Mouse (Mus musculus): ENCODE data around the gene Psmf1. TPM values are rescaled to one million over a fixed set of nuclear protein-coding genes. Genes with fewer than 3 reads are reported as not detected.

Gene Psmf1
- polyA plus RNA-seq, 1 experiment from 2014 or later: 35.2 TPM

GRCm38 (mm10) chr2:151739505-151739904 is 4.5 kb downstream of the Psmf1 start:
- Histone ChIP-seq H3K36me3 (ENCODE audit: control insufficient read depth, insufficient read depth, low read length) (no peaks in the 10 kb centered on the region), H3K4me3 (ENCODE audit: low read depth, low read length) (no peak overlapping the region), H3K4me1 (replicated peaks; ENCODE audit: control insufficient read depth, insufficient read depth) (no peaks in the 10 kb centered on the region), H3K9ac (ENCODE audit: low read length) (no peak overlapping the region), H3K9me3 (ENCODE audit: control insufficient read depth, low read length) (no peaks in the 10 kb centered on the region), H3K27ac (replicated peaks) (no peak overlapping the region), H3K27me3 (ENCODE audit: control insufficient read depth, insufficient read depth, low read length) (no peaks in the 10 kb centered on the region), H3K4me2 (replicated peaks; ENCODE audit: low read depth) (peak overlapping the region; percentile 4; the same call in 1 of the 2 replicates)
- no peak for ATAC-seq (ENCODE audit: low FRiP score, low TSS enrichment)
- 84% methylated on average over 7 of the region's 7 CpGs for WGBS
- DNase-seq (ENCODE audit: low spot score): no peak
- TF ChIP-seq CTCF (IDR thresholded peaks at IDR 0.05; ENCODE audit: low read depth) (no peak), EP300 (optimal IDR thresholded peaks at IDR 0.05) (no peak)

GRCm38 (mm10) chr2:151739081-151739480 is 4.9 kb downstream of the Psmf1 start:
- H3K4me3 ChIP-seq (ENCODE audit: low read depth, low read length): no peak overlapping the region
- TF ChIP-seq EP300 (optimal IDR thresholded peaks at IDR 0.05) (no peak), CTCF (IDR thresholded peaks at IDR 0.05; ENCODE audit: low read depth) (no peak)
- no peaks in the 10 kb centered on the region for H3K4me1 ChIP-seq (replicated peaks; ENCODE audit: control insufficient read depth, insufficient read depth)
- peaks cover 3% of the 10 kb centered on the region for H3K36me3 ChIP-seq (ENCODE audit: control insufficient read depth, insufficient read depth, low read length)
- no peak for DNase-seq (ENCODE audit: low spot score)
- no peak for ATAC-seq (ENCODE audit: low FRiP score, low TSS enrichment)
- 87% methylated on average over 3 of the region's 3 CpGs for WGBS
- no peak overlapping the region for H3K27ac ChIP-seq (replicated peaks)
- H3K9me3 ChIP-seq (ENCODE audit: control insufficient read depth, low read length): no peaks in the 10 kb centered on the region
- no peak overlapping the region for H3K4me2 ChIP-seq (replicated peaks; ENCODE audit: low read depth)
- no peak overlapping the region for H3K9ac ChIP-seq (ENCODE audit: low read length)
- no peaks in the 10 kb centered on the region for H3K27me3 ChIP-seq (ENCODE audit: control insufficient read depth, insufficient read depth, low read length)

- no peaks in the 10 kb centered on the region for H3K9me3 ChIP-seq (ENCODE audit: control insufficient read depth, low read length)
- H3K4me1 ChIP-seq (replicated peaks; ENCODE audit: control insufficient read depth, insufficient read depth): no peaks in the 10 kb centered on the region
- H3K4me3 ChIP-seq (ENCODE audit: low read depth, low read length): no peak overlapping the region
- peaks cover 8% of the 10 kb centered on the region for H3K36me3 ChIP-seq (ENCODE audit: control insufficient read depth, insufficient read depth, low read length)
- no peak overlapping the region for H3K27ac ChIP-seq (replicated peaks)
- no peak overlapping the region for H3K9ac ChIP-seq (ENCODE audit: low read length)
- DNase-seq (ENCODE audit: low spot score): no peak
- H3K27me3 ChIP-seq (ENCODE audit: control insufficient read depth, insufficient read depth, low read length): no peaks in the 10 kb centered on the region
- no peak overlapping the region for H3K4me2 ChIP-seq (replicated peaks; ENCODE audit: low read depth)
- WGBS: 77% methylated on average over 4 of the region's 4 CpGs
- ATAC-seq (ENCODE audit: low FRiP score, low TSS enrichment): no peak
- TF ChIP-seq EP300 (optimal IDR thresholded peaks at IDR 0.05) (no peak), CTCF (IDR thresholded peaks at IDR 0.05; ENCODE audit: low read depth) (no peak)
Observed at GRCm38 (mm10) chr2:151738460-151738859, 5.5 kb downstream of the Psmf1 start.

- H3K4me1 ChIP-seq (replicated peaks; ENCODE audit: control insufficient read depth, insufficient read depth): no peaks in the 10 kb centered on the region
- DNase-seq (ENCODE audit: low spot score) (no peak), ATAC-seq (ENCODE audit: low FRiP score, low TSS enrichment) (no peak)
- H3K4me2 ChIP-seq (replicated peaks; ENCODE audit: low read depth): no peak overlapping the region
- 95% methylated on average over 6 of the region's 6 CpGs for WGBS
- no peak overlapping the region for H3K27ac ChIP-seq (replicated peaks)
- no peak overlapping the region for H3K9ac ChIP-seq (ENCODE audit: low read length)
- H3K4me3 ChIP-seq (ENCODE audit: low read depth, low read length): no peak overlapping the region
- TF ChIP-seq EP300 (optimal IDR thresholded peaks at IDR 0.05): no peak
- no peak for TF ChIP-seq CTCF (IDR thresholded peaks at IDR 0.05; ENCODE audit: low read depth)
- no peaks in the 10 kb centered on the region for H3K27me3 ChIP-seq (ENCODE audit: control insufficient read depth, insufficient read depth, low read length)
- H3K9me3 ChIP-seq (ENCODE audit: control insufficient read depth, low read length): no peaks in the 10 kb centered on the region
- H3K36me3 ChIP-seq (ENCODE audit: control insufficient read depth, insufficient read depth, low read length): peaks cover 13% of the 10 kb centered on the region
Observed at GRCm38 (mm10) chr2:151735422-151735821, 8.6 kb downstream of the Psmf1 start.

- DNase-seq (ENCODE audit: low spot score) (no peak), ATAC-seq (ENCODE audit: low FRiP score, low TSS enrichment) (no peak)
- Histone ChIP-seq H3K9me3 (ENCODE audit: control insufficient read depth, low read length) (no peaks in the 10 kb centered on the region), H3K27me3 (ENCODE audit: control insufficient read depth, insufficient read depth, low read length) (no peaks in the 10 kb centered on the region), H3K9ac (ENCODE audit: low read length) (no peak overlapping the region), H3K4me1 (replicated peaks; ENCODE audit: control insufficient read depth, insufficient read depth) (no peaks in the 10 kb centered on the region), H3K4me2 (replicated peaks; ENCODE audit: low read depth) (no peak overlapping the region), H3K36me3 (ENCODE audit: control insufficient read depth, insufficient read depth, low read length) (peaks cover 21% of the 10 kb centered on the region), H3K4me3 (ENCODE audit: low read depth, low read length) (no peak overlapping the region), H3K27ac (replicated peaks) (no peak overlapping the region)
- WGBS: 85% methylated on average over 8 of the region's 8 CpGs
- no peak for TF ChIP-seq CTCF (IDR thresholded peaks at IDR 0.05; ENCODE audit: low read depth)
- no peak for TF ChIP-seq EP300 (optimal IDR thresholded peaks at IDR 0.05)
Observed at GRCm38 (mm10) chr2:151733151-151733865, 10.7 kb downstream of the Psmf1 start.

GRCm38 (mm10) chr2:151724094-151724493 is 19.9 kb downstream of the Psmf1 start:
- Histone ChIP-seq H3K27me3 (ENCODE audit: control insufficient read depth, insufficient read depth, low read length) (no peaks in the 10 kb centered on the region), H3K4me2 (replicated peaks; ENCODE audit: low read depth) (no peak overlapping the region), H3K9ac (ENCODE audit: low read length) (no peak overlapping the region), H3K27ac (replicated peaks) (no peak overlapping the region), H3K4me1 (replicated peaks; ENCODE audit: control insufficient read depth, insufficient read depth) (no peaks in the 10 kb centered on the region), H3K36me3 (ENCODE audit: control insufficient read depth, insufficient read depth, low read length) (peaks cover 12% of the 10 kb centered on the region), H3K9me3 (ENCODE audit: control insufficient read depth, low read length) (no peaks in the 10 kb centered on the region), H3K4me3 (ENCODE audit: low read depth, low read length) (no peak overlapping the region)
- no peak for ATAC-seq (ENCODE audit: low FRiP score, low TSS enrichment)
- 92% methylated on average over 2 of the region's 2 CpGs for WGBS
- no peak for DNase-seq (ENCODE audit: low spot score)
- TF ChIP-seq CTCF (IDR thresholded peaks at IDR 0.05; ENCODE audit: low read depth) (no peak), EP300 (optimal IDR thresholded peaks at IDR 0.05) (no peak)

Measured in stomach, postnatal 0 days (tissue).